Mouse (Mus musculus): ENCODE measurements around the gene Top2b. TPM values are rescaled to one million over a fixed set of nuclear protein-coding genes. Genes with fewer than 3 reads are reported as not detected.

Gene Top2b
- 1 to 10 TPM in 1 of 2 experiments, under 1 TPM in 1; 0.49 to 8.5 TPM for polyA plus RNA-seq (2012; fragmentation: generic; extraction: Trizol)

DNA sequence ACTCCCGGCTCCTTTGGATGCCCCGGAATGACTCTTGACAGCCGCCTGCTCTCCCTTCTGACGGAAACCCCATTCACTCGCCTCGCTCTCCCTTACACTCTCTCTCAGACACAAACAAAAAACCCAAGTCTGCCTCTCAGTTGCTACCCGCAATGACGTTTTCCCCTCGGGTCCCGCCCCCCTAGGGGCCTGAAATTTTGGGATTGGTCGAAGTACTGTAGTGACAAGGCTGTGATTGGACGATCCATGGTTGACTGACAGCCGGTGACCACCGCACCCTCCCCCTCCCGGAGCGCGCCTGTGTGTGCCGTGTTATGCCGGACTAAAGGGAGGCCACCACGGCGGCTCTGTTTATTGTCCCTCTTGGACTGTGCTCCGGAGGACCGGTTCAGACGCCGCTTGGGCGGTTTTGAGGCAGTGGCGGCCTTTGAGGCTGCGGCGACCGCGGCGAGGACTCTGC, at the start of gene Top2b:
Gene Top2b (plus strand): TSS at position 302 of the 460 bp plus-strand sequence.

Other genes starting within 250 kb of the Top2b start
- 1 to 10 TPM in 1 of 2 experiments, under 1 TPM in 1; 0.51 to 8.2 TPM for gene Ngly1, start 115.9 kb upstream of the Top2b start, polyA plus RNA-seq (2012; fragmentation: generic; extraction: Trizol)
- gene Oxsm, start 115.4 kb upstream of the Top2b start, polyA plus RNA-seq (2012; fragmentation: generic; extraction: Trizol), result 1 to 10 TPM; 1.1 to 3.5 TPM